Mouse (Mus musculus) cerebellum, adult 2 months (tissue): ENCODE data around the gene E030018B13Rik. TPM values are rescaled to one million over a fixed set of nuclear protein-coding genes. Genes with fewer than 3 reads are reported as not detected.

ENCODE experiments used
- DNase-seq, 2 experiments: peaks; one replicate each; pipeline ENCODE4 v3.0.0; 2021
- H3K27ac ChIP-seq: fragments of 200-500 bp; 2 replicates; pipeline ENCODE4 v1.5.1; 2012; ENCODE audit warnings: low read length, control low read depth, inconsistent platforms; ENCODE audit not compliant: insufficient read depth
- H3K27me3 ChIP-seq: fragments of 200-500 bp; 2 replicates; pipeline ENCODE4 v1.6.1; 2012; ENCODE audit warnings: inconsistent platforms, mild to moderate bottlenecking, low read length, moderate library complexity; ENCODE audit not compliant: control insufficient read depth, insufficient read depth
- H3K4me1 ChIP-seq: fragments of 200-500 bp; 2 replicates; pipeline ENCODE4 v1.6.1; 2011; ENCODE audit warnings: low read length; ENCODE audit not compliant: control insufficient read depth, insufficient read depth
- H3K4me3 ChIP-seq: fragments of 200-500 bp; replicated peaks from 2 replicates; pipeline ENCODE3; 2011; ENCODE audit warnings: mild to moderate bottlenecking, low read depth, low read length, control low read depth; ENCODE audit not compliant: insufficient read depth
- CTCF ChIP-seq: fragments of 200-500 bp; IDR thresholded peaks from 2 replicates; pipeline ENCODE4 v1.5.1; 2011; ENCODE audit warnings: low read depth, mild to moderate bottlenecking, control low read depth, low read length, moderate library complexity, borderline replicate concordance; ENCODE audit not compliant: insufficient read depth
- POLR2A ChIP-seq: fragments of 200-500 bp; IDR thresholded peaks from 2 replicates; pipeline ENCODE4 v1.6.1; 2011; ENCODE audit warnings: low read length, control low read depth, borderline replicate concordance; ENCODE audit not compliant: insufficient read depth
- WGBS: fragments of 180-500 bp; shearing (Covaris S2); methylation state at CpG from one replicate; pipeline ENCODE4 v1.1.7; 2018; 5-methylcytosine and 5-hydroxymethylcytosine counted together
- polyA plus RNA-seq: library from polyadenylated mRNA; depleted of rRNA; stranded (reverse); fragments of >200 nt; gene quantifications from 2 replicates; pipeline ENCODE4 v1.2.3, GENCODE M21; 2012

The E030018B13Rik gene
- polyA plus RNA-seq, 1 experiment, result not detected

GRCm38 (mm10) chr7:63947514-63948487 is 31.1 kb downstream of the E030018B13Rik start:
- no peak for DNase-seq
- no peak for TF ChIP-seq CTCF
- no peak for TF ChIP-seq POLR2A

GRCm38 (mm10) chr7:63949176-63949575 is 32.5 kb downstream of the E030018B13Rik start:
- peaks cover 15% of the 10 kb centered on the region for H3K4me1 ChIP-seq
- H3K27me3 ChIP-seq, result no peaks in the 10 kb centered on the region
- no peak for DNase-seq
- 82% methylated on average over 3 of the region's 3 CpGs for WGBS
- H3K27ac ChIP-seq, result no peak overlapping the region
- no peak for TF ChIP-seq POLR2A
- TF ChIP-seq CTCF, result no peak
- H3K4me3 ChIP-seq, result no peak overlapping the region

More at GRCm38 (mm10) chr7:63947514-63948487, 31.1 kb downstream of the E030018B13Rik start:
- Histone ChIP-seq H3K27me3 (no peaks in the 10 kb centered on the region), H3K4me3 (no peak overlapping the region), H3K27ac (no peak overlapping the region), H3K4me1 (peaks cover 15% of the 10 kb centered on the region)
- 78% methylated on average over 11 of the region's 11 CpGs for WGBS

GRCm38 (mm10) chr7:63950931-63951607 is 34.4 kb downstream of the E030018B13Rik start:
- Histone ChIP-seq H3K27ac (peak overlapping the region; percentile 57; the same call in 1 of the 2 replicates), H3K4me3 (no peak overlapping the region), H3K4me1 (peaks cover 15% of the 10 kb centered on the region), H3K27me3 (no peaks in the 10 kb centered on the region)
- no peak for TF ChIP-seq POLR2A
- DNase-seq, result peak; percentile 58 to 68
- 21% methylated on average over 10 of the region's 10 CpGs for WGBS

DNA sequence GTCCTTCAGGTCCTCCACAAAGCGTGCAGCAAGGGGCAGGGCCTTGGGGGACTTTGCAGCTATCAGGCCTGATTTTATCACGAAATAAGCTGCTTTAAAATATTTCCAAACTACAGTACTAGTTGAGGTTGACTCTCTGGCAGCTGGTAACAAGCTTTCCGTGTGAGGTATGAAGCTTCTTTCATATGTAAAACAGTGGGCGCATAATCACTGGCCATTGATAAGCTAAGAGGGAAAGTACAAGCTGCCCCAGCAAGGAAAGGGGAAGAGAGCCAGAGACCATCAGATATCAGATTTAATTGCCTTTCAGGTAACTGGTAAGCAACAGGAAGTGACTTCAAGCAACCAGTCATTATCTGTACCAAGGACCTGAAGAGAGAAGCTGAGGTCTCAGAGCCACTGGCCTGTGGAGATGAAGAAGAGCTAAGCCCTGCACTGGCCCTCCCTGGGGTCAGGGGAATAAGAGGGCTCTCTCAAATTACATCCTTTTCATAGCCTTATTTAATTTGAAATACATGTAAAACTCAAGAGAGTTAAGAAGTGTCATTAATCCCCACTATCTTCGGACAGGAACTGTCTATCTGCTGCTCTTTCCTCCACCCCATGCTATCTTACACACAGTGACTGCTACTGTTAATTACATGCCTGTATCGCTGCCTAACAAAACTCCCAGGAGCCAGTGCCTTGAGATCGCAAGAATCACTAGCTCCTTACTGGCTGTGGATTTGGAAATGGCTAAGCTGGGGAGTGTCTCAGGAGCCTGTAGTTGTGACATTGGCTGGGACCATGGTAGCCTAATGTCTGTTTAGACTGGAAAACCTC is 35.6 kb downstream of the E030018B13Rik start:
- H3K27ac ChIP-seq, result no peak overlapping the region
- peaks cover 24% of the 10 kb centered on the region for H3K4me1 ChIP-seq
- WGBS, result 95% methylated on average over 7 of the region's 7 CpGs
- no peaks in the 10 kb centered on the region for H3K27me3 ChIP-seq
- DNase-seq, result no peak
- no peak overlapping the region for H3K4me3 ChIP-seq
- no peak for TF ChIP-seq POLR2A
- no peak for TF ChIP-seq CTCF

DNA sequence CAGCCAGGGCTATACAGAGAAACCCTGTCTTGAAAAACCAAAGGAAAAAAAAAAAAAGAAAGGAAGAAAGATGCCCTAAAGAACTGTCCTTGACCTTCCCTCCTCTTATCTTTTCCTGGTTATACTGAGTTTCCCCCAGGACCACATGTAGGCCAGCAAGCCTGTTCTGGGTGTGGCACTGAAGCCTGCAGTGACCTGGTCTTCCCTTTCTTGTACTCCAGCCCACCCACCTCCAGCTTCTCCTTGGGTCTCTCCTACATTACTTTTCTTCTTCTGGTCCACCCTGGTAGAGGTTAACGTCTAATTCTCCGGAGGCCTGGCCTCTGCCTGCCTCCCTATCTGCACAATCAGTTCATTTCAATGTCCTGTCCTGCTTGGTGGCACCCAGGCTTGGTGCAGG is 38.8 kb downstream of the E030018B13Rik start:
- 94% methylated on average over 2 of the region's 2 CpGs for WGBS
- TF ChIP-seq CTCF, result no peak
- TF ChIP-seq POLR2A, result no peak
- no peaks in the 10 kb centered on the region for H3K27me3 ChIP-seq
- no peak for DNase-seq
- H3K4me1 ChIP-seq, result peaks cover 25% of the 10 kb centered on the region
- H3K4me3 ChIP-seq, result no peak overlapping the region
- H3K27ac ChIP-seq, result peak overlapping the region; percentile 28; the same call in 1 of the 2 replicates

GRCm38 (mm10) chr7:63956138-63956823 is 39.6 kb downstream of the E030018B13Rik start:
- Histone ChIP-seq H3K4me3 (no peak overlapping the region), H3K4me1 (peaks cover 20% of the 10 kb centered on the region), H3K27me3 (no peaks in the 10 kb centered on the region), H3K27ac (peak overlapping the region; percentile 35; the same call in 1 of the 2 replicates)
- WGBS, result 83% methylated on average over 14 of the region's 14 CpGs
- TF ChIP-seq CTCF (no peak), POLR2A (no peak)
- DNase-seq, result no peak

GRCm38 (mm10) chr7:63956981-63957713 is 40.5 kb downstream of the E030018B13Rik start:
- peak; percentile 11 to 48 for DNase-seq
- TF ChIP-seq CTCF (no peak), POLR2A (no peak)

More at GRCm38 (mm10) chr7:63956981-63957713, 40.5 kb downstream of the E030018B13Rik start:
- H3K27ac ChIP-seq, result no peak overlapping the region; the same call in 1 of the 2 replicates
- peaks cover 13% of the 10 kb centered on the region for H3K4me1 ChIP-seq
- H3K27me3 ChIP-seq, result no peaks in the 10 kb centered on the region
- 62% methylated on average over 16 of the region's 16 CpGs for WGBS
- H3K4me3 ChIP-seq, result no peak overlapping the region
